Comparison of ENCODE assay signal across 8 mouse cellular contexts in genomic region chr16:4587516-4588210, GRCm38 (mm10). TPM values are rescaled to one million over a fixed set of nuclear protein-coding genes. Genes with fewer than 3 reads are reported as not detected.
DNase-seq lines count a peak whose midpoint lies in the region; ATAC-seq and TF ChIP-seq lines count a peak whose summit lies in the region.

No protein-coding gene starts in this region.

- no peak for TF ChIP-seq CTCF in E14TG2a.4 (conservative IDR thresholded peaks at IDR 0.05; ENCODE audit: low read length)
- no peak for TF ChIP-seq CTCF in hindbrain, postnatal 0 days (IDR thresholded peaks at IDR 0.05; ENCODE audit: low read depth)

- H3K9me3 ChIP-seq in E14TG2a.4 (ENCODE audit: low read length), result no peaks in the 10 kb centered on the region
- H3K9me3 ChIP-seq in embryonic facial prominence, embryonic 11.5 days (replicated peaks; ENCODE audit: control insufficient read depth, low read length), result no peaks in the 10 kb centered on the region
- no peaks in the 10 kb centered on the region for H3K9me3 ChIP-seq in hindbrain, postnatal 0 days (ENCODE audit: low read length)
- H3K9me3 ChIP-seq in liver, embryonic 16.5 days (replicated peaks; ENCODE audit: control insufficient read depth, low read length), result no peaks in the 10 kb centered on the region
- H3K9me3 ChIP-seq in stomach, embryonic 16.5 days (replicated peaks; ENCODE audit: control insufficient read depth, low read length), result no peaks in the 10 kb centered on the region

- H3K36me3 ChIP-seq in E14TG2a.4 (ENCODE audit: insufficient read depth, low read length), result peaks cover 12% of the 10 kb centered on the region
- peaks cover 2% of the 10 kb centered on the region; the same call in 1 of the 2 replicates for H3K36me3 ChIP-seq in embryonic facial prominence, embryonic 11.5 days (replicated peaks; ENCODE audit: control insufficient read depth, insufficient read depth, low read depth, low read length)
- no peaks in the 10 kb centered on the region for H3K36me3 ChIP-seq in hindbrain, postnatal 0 days (ENCODE audit: insufficient read depth, low read length)
- H3K36me3 ChIP-seq in liver, embryonic 16.5 days (ENCODE audit: control insufficient read depth, insufficient read depth), result peaks cover 2% of the 10 kb centered on the region; the same call in 1 of the 2 replicates
- H3K36me3 ChIP-seq in stomach, embryonic 16.5 days (ENCODE audit: control insufficient read depth, insufficient read depth, low read length), result peaks cover 4% of the 10 kb centered on the region; the same call in 1 of the 2 replicates

- H3K27me3 ChIP-seq in E14TG2a.4 (ENCODE audit: insufficient read depth, low read length), result no peaks in the 10 kb centered on the region
- H3K27me3 ChIP-seq in embryonic facial prominence, embryonic 11.5 days (ENCODE audit: control insufficient read depth, insufficient read depth, low read length), result no peaks in the 10 kb centered on the region
- no peaks in the 10 kb centered on the region for H3K27me3 ChIP-seq in hindbrain, postnatal 0 days (ENCODE audit: insufficient read depth, low read length)
- H3K27me3 ChIP-seq in liver, embryonic 16.5 days (ENCODE audit: control insufficient read depth, insufficient read depth, low read depth, low read length), result peaks cover 5% of the 10 kb centered on the region
- no peaks in the 10 kb centered on the region for H3K27me3 ChIP-seq in stomach, embryonic 16.5 days (ENCODE audit: control insufficient read depth, insufficient read depth, low read length)

- WGBS in embryonic facial prominence, embryonic 11.5 days, result 60% methylated on average over 5 of the region's 5 CpGs
- WGBS in hindbrain, postnatal 0 days, result 47% methylated on average over 5 of the region's 5 CpGs
- 72% methylated on average over 5 of the region's 5 CpGs for WGBS in liver, embryonic 16.5 days (ENCODE audit: insufficient replicate concordance)
- 56% methylated on average over 5 of the region's 5 CpGs for WGBS in stomach, embryonic 16.5 days

- H3K4me1 ChIP-seq in E14TG2a.4 (replicated peaks; ENCODE audit: low read depth, low read length), result peaks cover 72% of the 10 kb centered on the region
- peaks cover 3% of the 10 kb centered on the region for H3K4me1 ChIP-seq in embryonic facial prominence, embryonic 11.5 days (ENCODE audit: control insufficient read depth, insufficient read depth, low read length)
- H3K4me1 ChIP-seq in hindbrain, postnatal 0 days (ENCODE audit: insufficient read depth, low read length), result peaks cover 8% of the 10 kb centered on the region
- H3K4me1 ChIP-seq in liver, embryonic 16.5 days (ENCODE audit: control insufficient read depth, low read depth, low read length), result peaks cover 23% of the 10 kb centered on the region
- H3K4me1 ChIP-seq in stomach, embryonic 16.5 days (ENCODE audit: control insufficient read depth, insufficient read depth, low read length), result peaks cover 17% of the 10 kb centered on the region

- ATAC-seq in embryonic facial prominence, embryonic 11.5 days (replicated peaks; ENCODE audit: insufficient number of reproducible peaks, low FRiP score, low TSS enrichment, low read depth), result no peak
- ATAC-seq in hindbrain, postnatal 0 days, result no peak
- ATAC-seq in liver, embryonic 16.5 days (ENCODE audit: low read depth), result no peak
- ATAC-seq in stomach, embryonic 16.5 days (ENCODE audit: insufficient read depth, low FRiP score), result no peak
- ATAC-seq in erythroid progenitor cell, adult 5-6 weeks (replicated peaks; ENCODE audit: low FRiP score, poor library complexity, severe bottlenecking), result no peak

- peak overlapping the region; percentile 55 for H3K4me3 ChIP-seq in E14TG2a.4 (replicated peaks; ENCODE audit: low read length)
- no peak overlapping the region for H3K4me3 ChIP-seq in embryonic facial prominence, embryonic 11.5 days (ENCODE audit: low read depth, low read length)
- H3K4me3 ChIP-seq in hindbrain, postnatal 0 days (ENCODE audit: low read length), result no peak overlapping the region
- H3K4me3 ChIP-seq in liver, embryonic 16.5 days (ENCODE audit: low read depth, low read length), result no peak overlapping the region
- no peak overlapping the region for H3K4me3 ChIP-seq in stomach, embryonic 16.5 days (replicated peaks; ENCODE audit: low read length)

- H3K27ac ChIP-seq in embryonic facial prominence, embryonic 11.5 days (replicated peaks; ENCODE audit: low read depth, low read length), result no peak overlapping the region
- peak overlapping the region; percentile 65; the same call in 1 of the 2 replicates for H3K27ac ChIP-seq in hindbrain, postnatal 0 days
- H3K27ac ChIP-seq in liver, embryonic 16.5 days (ENCODE audit: low read length), result peak overlapping the region; percentile 71
- peak overlapping the region; percentile 97 for H3K27ac ChIP-seq in stomach, embryonic 16.5 days (ENCODE audit: low read length)

- no peak overlapping the region for H3K4me2 ChIP-seq in embryonic facial prominence, embryonic 11.5 days (ENCODE audit: low read depth, low read length)
- no peak overlapping the region for H3K4me2 ChIP-seq in hindbrain, postnatal 0 days (ENCODE audit: low read depth, low read length)
- no peak overlapping the region for H3K4me2 ChIP-seq in liver, embryonic 16.5 days (ENCODE audit: low read depth, low read length)
- peak overlapping the region; percentile 64; the same call in 1 of the 2 replicates for H3K4me2 ChIP-seq in stomach, embryonic 16.5 days (ENCODE audit: low read depth, low read length)

- DNase-seq in embryonic facial prominence, embryonic 11.5 days (ENCODE audit: low spot score), result no peak
- DNase-seq in hindbrain, postnatal 0 days (ENCODE audit: low spot score), result no peak
- no peak for DNase-seq in gastrocnemius, postnatal 25 days
- no peak for DNase-seq in gastrocnemius, adult 18-20 months (ENCODE audit: low spot score)

- H3K9ac ChIP-seq in embryonic facial prominence, embryonic 11.5 days (replicated peaks; ENCODE audit: low read length), result peak overlapping the region; percentile 44; the same call in 1 of the 2 replicates
- H3K9ac ChIP-seq in hindbrain, postnatal 0 days (replicated peaks; ENCODE audit: low read length), result no peak overlapping the region
- no peak overlapping the region for H3K9ac ChIP-seq in liver, embryonic 16.5 days (ENCODE audit: low read depth, low read length)
- peak overlapping the region; percentile 67 for H3K9ac ChIP-seq in stomach, embryonic 16.5 days (ENCODE audit: low read length)

RNA-seq across cellular contexts. Expression of gene Glis2, which starts 6.8 kb away (rescaled TPM):
- 19.9 and 21.2 TPM in 2 replicates for polyA plus RNA-seq in embryonic facial prominence, embryonic 11.5 days (2014; fragmentation: Nextera tagmentation; extraction: Ambion mirVana)
- total RNA-seq in hindbrain, postnatal 0 days (2014; rRNA removed), result 25.8 and 28.2 TPM in 2 replicates
- polyA plus RNA-seq in hindbrain, postnatal 0 days (2015; fragmentation: Nextera tagmentation; extraction: Ambion mirVana), result 12.0 and 12.5 TPM in 2 replicates
- 2.1 and 2.5 TPM in 2 replicates for polyA plus RNA-seq in liver, embryonic 16.5 days (2015; fragmentation: Nextera tagmentation; extraction: Ambion mirVana)
- polyA plus RNA-seq in stomach, embryonic 16.5 days (2015; fragmentation: Nextera tagmentation; extraction: Ambion mirVana), result 18.7 and 21.7 TPM in 2 replicates
- total RNA-seq in erythroid progenitor cell, adult 5-6 weeks (2015; ENCODE audit: low replicate concordance), result not detected in 2 replicates
- total RNA-seq in erythroid progenitor cell, adult 5-6 weeks (2017; ENCODE audit: low replicate concordance), result not detected in 2 replicates
- total RNA-seq in gastrocnemius, postnatal 25 days (2021), result 1 to 10 TPM; 7.0 to 7.1 TPM
- 1 to 10 TPM; 4.0 to 7.3 TPM for total RNA-seq in gastrocnemius, adult 18-20 months (2021)

RNA-seq across cellular contexts. Expression of gene Tfap4, which starts 28.0 kb away (rescaled TPM):
- 27.2 and 28.6 TPM in 2 replicates for polyA plus RNA-seq in embryonic facial prominence, embryonic 11.5 days (2014; fragmentation: Nextera tagmentation; extraction: Ambion mirVana)
- 7.8 and 9.3 TPM in 2 replicates for total RNA-seq in hindbrain, postnatal 0 days (2014; rRNA removed)
- 7.0 and 7.6 TPM in 2 replicates for polyA plus RNA-seq in hindbrain, postnatal 0 days (2015; fragmentation: Nextera tagmentation; extraction: Ambion mirVana)
- 4.7 and 4.8 TPM in 2 replicates for polyA plus RNA-seq in liver, embryonic 16.5 days (2015; fragmentation: Nextera tagmentation; extraction: Ambion mirVana)
- 16.1 and 17.0 TPM in 2 replicates for polyA plus RNA-seq in stomach, embryonic 16.5 days (2015; fragmentation: Nextera tagmentation; extraction: Ambion mirVana)
- total RNA-seq in erythroid progenitor cell, adult 5-6 weeks (2015; ENCODE audit: low replicate concordance), result 4.6 and 7.6 TPM in 2 replicates
- total RNA-seq in erythroid progenitor cell, adult 5-6 weeks (2017; ENCODE audit: low replicate concordance), result 1.7 and 2.7 TPM in 2 replicates
- total RNA-seq in gastrocnemius, postnatal 25 days (2021), result 1 to 10 TPM; 2.3 to 3.2 TPM
- 1 to 10 TPM; 2.7 to 2.9 TPM for total RNA-seq in gastrocnemius, adult 18-20 months (2021)

RNA-seq across cellular contexts. Expression of gene Pam16, which starts 37.1 kb away (rescaled TPM):
- 103 and 105 TPM in 2 replicates for polyA plus RNA-seq in embryonic facial prominence, embryonic 11.5 days (2014; fragmentation: Nextera tagmentation; extraction: Ambion mirVana)
- total RNA-seq in hindbrain, postnatal 0 days (2014; rRNA removed), result 25.4 and 88.3 TPM in 2 replicates
- polyA plus RNA-seq in hindbrain, postnatal 0 days (2015; fragmentation: Nextera tagmentation; extraction: Ambion mirVana), result 135 and 140 TPM in 2 replicates
- polyA plus RNA-seq in liver, embryonic 16.5 days (2015; fragmentation: Nextera tagmentation; extraction: Ambion mirVana), result 50.8 and 54.5 TPM in 2 replicates
- 47.9 and 75.3 TPM in 2 replicates for polyA plus RNA-seq in stomach, embryonic 16.5 days (2015; fragmentation: Nextera tagmentation; extraction: Ambion mirVana)
- 9.4 and 16.8 TPM in 2 replicates for total RNA-seq in erythroid progenitor cell, adult 5-6 weeks (2015; ENCODE audit: low replicate concordance)
- 3.9 and 9.6 TPM in 2 replicates for total RNA-seq in erythroid progenitor cell, adult 5-6 weeks (2017; ENCODE audit: low replicate concordance)
- total RNA-seq in gastrocnemius, postnatal 25 days (2021), result 10 to 100 TPM; 87.2 to 90.6 TPM
- 100 to 1,000 TPM; 108 to 113 TPM for total RNA-seq in gastrocnemius, adult 18-20 months (2021)

RNA-seq across cellular contexts. Expression of gene Srl, which starts 46.0 kb away (rescaled TPM):
- 26.6 and 32.7 TPM in 2 replicates for polyA plus RNA-seq in embryonic facial prominence, embryonic 11.5 days (2014; fragmentation: Nextera tagmentation; extraction: Ambion mirVana)
- 28.3 and 50.6 TPM in 2 replicates for total RNA-seq in hindbrain, postnatal 0 days (2014; rRNA removed)
- 8.7 and 10.6 TPM in 2 replicates for polyA plus RNA-seq in hindbrain, postnatal 0 days (2015; fragmentation: Nextera tagmentation; extraction: Ambion mirVana)
- 2.9 and 4.4 TPM in 2 replicates for polyA plus RNA-seq in liver, embryonic 16.5 days (2015; fragmentation: Nextera tagmentation; extraction: Ambion mirVana)
- polyA plus RNA-seq in stomach, embryonic 16.5 days (2015; fragmentation: Nextera tagmentation; extraction: Ambion mirVana), result 10.0 and 28.6 TPM in 2 replicates
- total RNA-seq in erythroid progenitor cell, adult 5-6 weeks (2015; ENCODE audit: low replicate concordance), result 2.9 TPM in 1 of 2 replicates, not detected in the other
- 1.4 TPM in 1 of 2 replicates, not detected in the other for total RNA-seq in erythroid progenitor cell, adult 5-6 weeks (2017; ENCODE audit: low replicate concordance)
- total RNA-seq in gastrocnemius, postnatal 25 days (2021), result 1,000 to 10,000 TPM; 1,248 to 1,686 TPM
- 1,000 to 10,000 TPM; 1,111 to 1,154 TPM for total RNA-seq in gastrocnemius, adult 18-20 months (2021)

RNA-seq across cellular contexts. Expression of gene Vasn, which starts 52.1 kb away (rescaled TPM):
- polyA plus RNA-seq in embryonic facial prominence, embryonic 11.5 days (2014; fragmentation: Nextera tagmentation; extraction: Ambion mirVana), result 10.9 and 14.1 TPM in 2 replicates
- 18.4 and 18.8 TPM in 2 replicates for total RNA-seq in hindbrain, postnatal 0 days (2014; rRNA removed)
- 6.1 and 7.3 TPM in 2 replicates for polyA plus RNA-seq in hindbrain, postnatal 0 days (2015; fragmentation: Nextera tagmentation; extraction: Ambion mirVana)
- 2.0 and 3.0 TPM in 2 replicates for polyA plus RNA-seq in liver, embryonic 16.5 days (2015; fragmentation: Nextera tagmentation; extraction: Ambion mirVana)
- 18.3 and 18.4 TPM in 2 replicates for polyA plus RNA-seq in stomach, embryonic 16.5 days (2015; fragmentation: Nextera tagmentation; extraction: Ambion mirVana)
- not detected in 2 replicates for total RNA-seq in erythroid progenitor cell, adult 5-6 weeks (2015; ENCODE audit: low replicate concordance)
- not detected in 2 replicates for total RNA-seq in erythroid progenitor cell, adult 5-6 weeks (2017; ENCODE audit: low replicate concordance)
- total RNA-seq in gastrocnemius, postnatal 25 days (2021), result 1 to 10 TPM; 4.6 to 4.8 TPM
- total RNA-seq in gastrocnemius, adult 18-20 months (2021), result 1 to 10 TPM; 4.1 to 5.0 TPM

Comparison
In these comparisons a context has a peak if more than half of its experiments do, and no peak if none do; other contexts are left out.
1. H3K9ac ChIP-seq: peak in embryonic facial prominence, embryonic 11.5 days (single experiment) and stomach, embryonic 16.5 days (single experiment); none in hindbrain, postnatal 0 days (single experiment) and liver, embryonic 16.5 days (single experiment).
2. RNA of gene Glis2, which starts 6.8 kb away (total RNA-seq): 25.8 to 28.2 TPM in hindbrain, postnatal 0 days, 4.0 to 7.3 TPM in gastrocnemius, adult 18-20 months and 7.0 to 7.1 TPM in gastrocnemius, postnatal 25 days; not detected in erythroid progenitor cell, adult 5-6 weeks; every median in the first group is over 4 times any median in the second.